Mouse (Mus musculus): ENCODE results near the gene Gm14151. TPM values are rescaled to one million over a fixed set of nuclear protein-coding genes. Genes with fewer than 3 reads are reported as not detected.

The Gm14151 gene
- polyA plus RNA-seq, 1 experiment from 2014 or later: not detected

Other genes starting within 250 kb of the Gm14151 start
- gene Abhd12, start 187.6 kb downstream of the Gm14151 start, polyA plus RNA-seq (2014; fragmentation: Nextera tagmentation; extraction: Ambion mirVana): 46.7 and 72.0 TPM in 2 replicates
- gene Gins1, start 186.9 kb downstream of the Gm14151 start, polyA plus RNA-seq (2014; fragmentation: Nextera tagmentation; extraction: Ambion mirVana): 62.8 and 77.8 TPM in 2 replicates
- gene Ninl, start 53.0 kb downstream of the Gm14151 start, polyA plus RNA-seq (2014; fragmentation: Nextera tagmentation; extraction: Ambion mirVana): 8.9 and 16.2 TPM in 2 replicates
- gene Nanp, start 53.0 kb downstream of the Gm14151 start, polyA plus RNA-seq (2014; fragmentation: Nextera tagmentation; extraction: Ambion mirVana): 51.5 and 56.2 TPM in 2 replicates
- gene Gm14147, start 5.9 kb upstream of the Gm14151 start, polyA plus RNA-seq (2014; fragmentation: Nextera tagmentation; extraction: Ambion mirVana): not detected in 2 replicates

All from kidney, embryonic 14.5 days (tissue).